Mouse (Mus musculus) NIH3T3 (cell line): ENCODE results near the gene Afmid.

ENCODE experiments used
- DNase-seq: peaks from one replicate; pipeline ENCODE4 v3.0.0-alpha.2; 2012; ENCODE audit warnings: low read depth

Gene Afmid

GRCm38 (mm10) chr11:117879676-117880075, 54.0 kb downstream of the Afmid start:
- DNase-seq: peak; percentile 50

- no peak for DNase-seq
Observed at GRCm38 (mm10) chr11:117880336-117880976, 54.7 kb downstream of the Afmid start.

GRCm38 (mm10) chr11:117880977-117881358, 55.2 kb downstream of the Afmid start:
- peak; percentile 32 for DNase-seq

- DNase-seq: peak; percentile 53
Observed at GRCm38 (mm10) chr11:117881787-117882186, 56.1 kb downstream of the Afmid start.

- DNase-seq: peak; percentile 37
Observed at GRCm38 (mm10) chr11:117882208-117882607, 56.5 kb downstream of the Afmid start.

- DNase-seq: no peak
Observed at GRCm38 (mm10) chr11:117886000-117886399, 60.3 kb downstream of the Afmid start.

GRCm38 (mm10) chr11:117888168-117888852, 62.6 kb downstream of the Afmid start:
- DNase-seq: no peak

- DNase-seq: peak; percentile 58
Observed at GRCm38 (mm10) chr11:117888853-117889822, 63.4 kb downstream of the Afmid start.
